Mouse (Mus musculus) brain, embryonic 14.5 days (tissue): ENCODE data around the gene Plekhb2.

Experiments used
- CTCF ChIP-seq: fragments of 200-500 bp; IDR thresholded peaks from 2 replicates; pipeline ENCODE4 v1.5.1; 2012; ENCODE audit warnings: inconsistent platforms, mild to moderate bottlenecking, moderate library complexity, borderline replicate concordance; ENCODE audit not compliant: insufficient read depth, insufficient read length; ENCODE audit errors: extremely low read depth
- POLR2A ChIP-seq: fragments of 200-500 bp; IDR thresholded peaks from 2 replicates; pipeline ENCODE4 v1.6.1; 2012; ENCODE audit warnings: mild to moderate bottlenecking, inconsistent platforms, borderline replicate concordance; ENCODE audit not compliant: poor library complexity, insufficient read depth, insufficient read length, severe bottlenecking; ENCODE audit errors: extremely low read depth

GRCm38 (mm10) chr1:34863323-34863722 lies 13.5 kb downstream of the Plekhb2 start:
- TF ChIP-seq POLR2A (no peak), CTCF (no peak)
